Mouse (Mus musculus) thymus, adult 2 months (tissue): ENCODE measurements around the gene Chid1.

Experiments used
- CTCF ChIP-seq: fragments of 200-500 bp; IDR thresholded peaks from 2 replicates; pipeline ENCODE4 v1.5.1; 2012; ENCODE audit warnings: mild to moderate bottlenecking, control low read depth, low read length, moderate library complexity, borderline replicate concordance; ENCODE audit not compliant: control insufficient read depth, poor library complexity, insufficient read depth; ENCODE audit errors: extremely low read depth
- POLR2A ChIP-seq: fragments of 200-500 bp; IDR thresholded peaks from 2 replicates; pipeline ENCODE4 v1.6.1; 2012; ENCODE audit warnings: mild to moderate bottlenecking, low read length, control low read depth, moderate library complexity; ENCODE audit not compliant: control insufficient read depth, poor library complexity, insufficient read depth; ENCODE audit errors: extremely low read depth

GRCm38 (mm10) chr7:141517638-141518037 is 22.0 kb downstream of the Chid1 start:
- TF ChIP-seq CTCF, result no peak
- no peak for TF ChIP-seq POLR2A
